Mouse (Mus musculus) gastrocnemius, postnatal 14 days (tissue): ENCODE measurements around the gene Fitm1. TPM values are rescaled to one million over a fixed set of nuclear protein-coding genes. Genes with fewer than 3 reads are reported as not detected.

Experiments used
- total RNA-seq, 2 experiments: library from RNA; stranded (reverse); gene quantifications; 2 replicates each; pipeline ENCODE4 v1.2.3; 2021

The Fitm1 gene
- total RNA-seq, 2 experiments from 2014 or later = 415 to 455 TPM

Other genes starting within 250 kb of the Fitm1 start
- gene Dhrs4, start 96.9 kb upstream of the Fitm1 start, total RNA-seq = 10 to 100 TPM; 30.5 to 40.5 TPM
- gene Carmil3, start 85.0 kb upstream of the Fitm1 start, total RNA-seq = 1 to 10 TPM in 1 of 2 experiments, under 1 TPM in 1; 0.74 to 1.3 TPM
- gene Cpne6, start 65.2 kb upstream of the Fitm1 start, total RNA-seq = under 1 TPM in 1 of 2 experiments, not detected in 1; 0.16 TPM
- not detected for gene Nrl, start 50.6 kb upstream of the Fitm1 start, total RNA-seq
- gene Pck2, start 35.4 kb upstream of the Fitm1 start, total RNA-seq = 10 to 100 TPM; 11.5 to 13.8 TPM
- gene Dcaf11, start 15.6 kb upstream of the Fitm1 start, total RNA-seq = 10 to 100 TPM; 76.5 to 87.8 TPM
- gene A730061H03Rik, start 15.2 kb upstream of the Fitm1 start, total RNA-seq = not detected
- 10 to 100 TPM; 48.3 to 49.7 TPM for gene Psme1, start 2.5 kb downstream of the Fitm1 start, total RNA-seq
- 10 to 100 TPM; 38.6 to 39.4 TPM for gene Emc9, start 9.7 kb downstream of the Fitm1 start, total RNA-seq
- gene Psme2, start 15.5 kb downstream of the Fitm1 start, total RNA-seq = 10 to 100 TPM; 57.5 to 63.2 TPM
- 10 to 100 TPM in 1 of 2 experiments, 1 to 10 TPM in 1; 9.4 to 11.7 TPM for gene Rnf31, start 16.1 kb downstream of the Fitm1 start, total RNA-seq
- gene Irf9, start 28.0 kb downstream of the Fitm1 start, total RNA-seq = 1 to 10 TPM; 3.9 to 4.8 TPM
- gene Rec8, start 42.4 kb downstream of the Fitm1 start, total RNA-seq = under 1 TPM; 0.53 to 0.72 TPM
- gene Ipo4, start 60.3 kb downstream of the Fitm1 start, total RNA-seq = 10 to 100 TPM; 52.5 to 62.0 TPM
- gene Gm49378, start 62.3 kb downstream of the Fitm1 start, total RNA-seq = under 1 TPM; 0.27 to 0.96 TPM
- 10 to 100 TPM; 21.5 TPM for gene Tm9sf1, start 68.2 kb downstream of the Fitm1 start, total RNA-seq
- gene Tssk4, start 74.6 kb downstream of the Fitm1 start, total RNA-seq = under 1 TPM; 0.12 to 0.49 TPM
- 10 to 100 TPM; 17.8 to 19.7 TPM for gene Mdp1, start 84.9 kb downstream of the Fitm1 start, total RNA-seq
- gene Gmpr2, start 96.3 kb downstream of the Fitm1 start, total RNA-seq = 1 to 10 TPM; 4.0 to 4.3 TPM
- 100 to 1,000 TPM; 200 to 201 TPM for gene Nedd8, start 96.5 kb downstream of the Fitm1 start, total RNA-seq
- 10 to 100 TPM; 10.3 to 11.2 TPM for gene Tinf2, start 106.2 kb downstream of the Fitm1 start, total RNA-seq
- gene Tgm1, start 138.3 kb downstream of the Fitm1 start, total RNA-seq = under 1 TPM; 0.16 to 0.35 TPM
- gene Rabggta, start 146.6 kb downstream of the Fitm1 start, total RNA-seq = 1 to 10 TPM; 8.2 to 9.3 TPM
- gene Dhrs1, start 170.1 kb downstream of the Fitm1 start, total RNA-seq = 10 to 100 TPM; 28.5 to 30.2 TPM
- gene Nop9, start 170.1 kb downstream of the Fitm1 start, total RNA-seq = 10 to 100 TPM; 12.1 to 13.9 TPM
- gene Cideb, start 182.8 kb downstream of the Fitm1 start, total RNA-seq = not detected
- gene Ltb4r2, start 185.8 kb downstream of the Fitm1 start, total RNA-seq = under 1 TPM in 1 of 2 experiments, not detected in 1; 0.12 TPM
- gene Ltb4r1, start 190.3 kb downstream of the Fitm1 start, total RNA-seq = under 1 TPM; 0.22 to 0.39 TPM
- gene Adcy4, start 208.5 kb downstream of the Fitm1 start, total RNA-seq = 1 to 10 TPM; 7.1 to 8.6 TPM
- 1 to 10 TPM; 2.4 to 2.6 TPM for gene Ripk3, start 213.2 kb downstream of the Fitm1 start, total RNA-seq
- gene Nfatc4, start 247.5 kb downstream of the Fitm1 start, total RNA-seq = 1 to 10 TPM; 7.4 to 7.5 TPM